Mouse (Mus musculus) brain, embryonic 14.5 days (tissue): Measurements from ENCODE around the gene Bcl9. TPM values are rescaled to one million over a fixed set of nuclear protein-coding genes. Genes with fewer than 3 reads are reported as not detected.

ENCODE experiments used
- DNase-seq: peaks from one replicate; pipeline ENCODE4 v3.0.0-alpha.2; 2011; ENCODE audit warnings: low read depth
- CTCF ChIP-seq: fragments of 200-500 bp; IDR thresholded peaks from 2 replicates; pipeline ENCODE4 v1.5.1; 2012; ENCODE audit warnings: inconsistent platforms, mild to moderate bottlenecking, moderate library complexity, borderline replicate concordance; ENCODE audit not compliant: insufficient read depth, insufficient read length; ENCODE audit errors: extremely low read depth
- POLR2A ChIP-seq: fragments of 200-500 bp; IDR thresholded peaks from 2 replicates; pipeline ENCODE4 v1.6.1; 2012; ENCODE audit warnings: mild to moderate bottlenecking, inconsistent platforms, borderline replicate concordance; ENCODE audit not compliant: poor library complexity, insufficient read depth, insufficient read length, severe bottlenecking; ENCODE audit errors: extremely low read depth
- polyA plus RNA-seq: library from polyadenylated mRNA; depleted of rRNA; stranded (reverse); fragments of >200 nt; gene quantifications from 2 replicates; pipeline ENCODE4 v1.2.3, GENCODE M21; 2012

The Bcl9 gene
- polyA plus RNA-seq, 1 experiment = 77.8 TPM

DNA sequence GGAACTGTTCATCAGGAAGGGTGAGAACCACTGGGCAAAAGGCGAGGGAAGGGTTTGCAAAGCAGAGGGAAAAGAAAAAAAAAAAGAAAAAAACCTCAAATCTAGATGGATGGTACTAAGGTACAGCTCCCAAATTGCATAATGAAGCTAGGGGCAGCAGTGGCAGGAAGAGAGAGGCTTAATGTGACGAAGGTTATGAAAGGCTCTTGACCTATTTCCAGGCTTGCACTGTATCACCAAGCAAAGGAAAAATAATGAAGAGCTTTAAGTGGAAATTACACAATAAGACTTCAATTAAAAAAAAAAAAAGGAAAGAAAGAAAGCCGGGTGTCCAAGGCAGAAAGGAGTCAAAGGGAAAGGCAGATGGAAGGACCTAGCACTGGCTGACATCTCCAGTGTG is 19.6 kb upstream of the Bcl9 start:
- TF ChIP-seq CTCF (no peak), POLR2A (no peak)
- DNase-seq = no peak

DNA sequence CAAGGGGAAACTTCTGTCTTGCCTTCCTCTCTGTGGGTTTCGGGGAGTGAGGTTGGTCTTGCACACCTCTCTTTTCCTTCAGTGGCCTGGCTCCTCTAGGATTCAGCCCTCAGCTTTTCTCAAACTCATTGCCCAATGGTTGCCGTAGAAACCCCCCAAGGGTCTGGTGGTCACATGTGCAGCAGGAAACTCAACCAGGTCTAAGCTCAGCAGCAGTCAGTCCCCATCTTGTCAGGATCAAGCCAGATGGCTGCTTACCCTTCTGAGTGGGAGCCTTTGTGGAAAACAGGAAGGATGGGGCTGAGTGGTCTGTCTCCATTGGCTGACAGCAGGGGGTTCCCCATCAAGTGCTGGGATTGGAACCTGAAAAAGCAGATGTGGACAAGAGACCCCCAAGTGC is 15.7 kb upstream of the Bcl9 start:
- TF ChIP-seq POLR2A (no peak), CTCF (no peak)
- peak; percentile 66 for DNase-seq

DNA sequence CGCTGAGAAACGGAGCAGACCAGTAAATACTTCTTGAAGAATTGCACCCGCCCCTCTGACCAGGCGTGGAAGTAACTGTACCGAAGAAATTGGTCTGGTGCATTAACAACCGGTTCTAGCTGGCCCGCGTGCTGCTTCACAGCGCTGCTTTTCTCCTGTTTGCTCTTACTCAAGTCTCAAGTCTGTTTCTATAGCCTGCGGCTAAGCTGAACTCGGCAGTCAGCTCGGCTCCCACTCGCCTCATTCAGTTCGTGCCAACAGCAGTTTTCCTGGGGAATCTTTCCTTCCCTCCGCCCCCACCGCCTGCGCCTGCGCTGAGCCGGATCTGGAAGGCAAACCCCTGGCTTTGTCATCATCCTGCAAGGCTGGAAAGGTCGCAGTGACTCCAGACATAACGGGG is 14.3 kb upstream of the Bcl9 start:
- peak; percentile 95 for DNase-seq
- TF ChIP-seq CTCF (no peak), POLR2A (no peak)

DNA sequence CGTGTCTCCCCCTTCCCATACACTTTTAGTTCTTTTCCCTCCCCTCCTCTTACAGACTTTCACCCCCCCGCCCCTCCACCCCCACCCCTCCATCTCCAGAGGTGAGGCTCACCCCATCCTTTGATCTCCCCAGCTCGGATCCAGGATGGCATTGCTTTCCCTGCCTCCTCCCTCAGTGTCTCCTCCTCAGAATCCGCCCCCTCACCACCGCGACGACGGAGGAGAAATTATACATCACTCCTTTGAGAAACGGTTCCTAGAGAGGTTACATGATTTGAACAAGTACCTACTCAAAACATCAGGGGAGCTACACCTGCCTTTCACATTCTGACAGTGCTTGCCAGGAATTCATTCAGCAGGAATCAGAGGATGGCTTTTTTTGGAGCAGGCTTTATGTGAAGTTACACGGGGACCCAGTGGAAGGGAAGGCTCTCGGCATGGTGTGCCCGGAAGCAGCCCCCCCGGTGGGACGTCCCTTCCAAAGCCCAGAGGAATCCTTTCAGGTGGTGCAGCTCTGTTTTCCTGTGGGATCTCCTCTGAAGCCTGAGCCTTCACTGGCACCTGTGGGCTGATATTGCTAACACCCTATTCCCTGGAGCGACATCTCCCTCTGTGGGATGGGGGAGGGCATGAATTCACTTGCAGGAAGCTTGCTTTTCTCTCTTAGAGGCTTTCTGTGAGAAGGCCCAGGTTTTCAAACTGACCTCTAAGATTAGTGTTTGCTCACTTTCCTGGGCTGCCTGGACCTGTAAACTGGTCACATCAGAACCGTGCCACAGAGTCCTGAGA is 12.2 kb upstream of the Bcl9 start:
- TF ChIP-seq CTCF = no peak; the same call in 1 of the 2 replicates
- TF ChIP-seq POLR2A = no peak
- peak; percentile 59 for DNase-seq

DNA sequence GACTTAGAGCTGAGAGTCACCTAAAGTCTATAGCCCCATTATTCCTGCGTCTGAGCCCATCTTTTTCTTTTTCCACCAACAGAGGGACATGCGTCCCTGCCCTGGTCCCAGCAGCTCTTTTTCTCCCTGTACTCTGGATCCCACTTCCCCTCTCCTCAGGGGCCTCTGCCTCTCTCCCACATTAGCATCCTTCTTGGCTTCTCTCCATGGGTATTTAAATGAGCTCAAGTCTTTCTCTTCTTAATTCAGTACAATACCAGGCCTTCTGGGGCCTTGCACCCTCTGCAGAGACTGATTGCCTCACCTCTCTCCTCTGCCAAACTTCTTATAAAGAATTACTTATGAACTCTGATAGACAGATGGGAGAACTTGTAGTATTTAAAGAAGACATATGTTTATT is 10.7 kb upstream of the Bcl9 start:
- TF ChIP-seq CTCF = no peak; the same call in 1 of the 2 replicates
- TF ChIP-seq POLR2A = no peak
- DNase-seq = peak; percentile 95

DNA sequence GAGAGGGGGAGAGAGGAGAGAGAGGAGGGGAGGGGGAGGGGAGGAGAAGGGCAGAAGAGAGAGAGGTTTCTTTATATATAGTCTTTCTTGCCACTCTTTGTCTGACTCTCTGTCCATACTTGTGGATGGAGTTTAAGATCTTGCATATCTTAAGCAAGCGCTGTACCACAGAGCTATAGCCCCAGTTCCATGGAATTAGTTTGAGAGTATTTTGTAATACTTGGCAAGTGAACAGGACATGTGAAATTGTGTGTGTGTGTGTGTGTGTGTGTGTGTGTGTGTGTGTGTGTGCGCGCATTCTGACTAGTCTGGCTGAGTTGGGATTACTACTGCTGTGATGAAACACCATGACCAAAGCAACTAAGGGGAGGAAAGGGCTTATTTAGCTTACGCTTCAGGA is 8.2 kb upstream of the Bcl9 start:
- TF ChIP-seq CTCF = no peak
- no peak for TF ChIP-seq POLR2A
- DNase-seq = no peak

DNA sequence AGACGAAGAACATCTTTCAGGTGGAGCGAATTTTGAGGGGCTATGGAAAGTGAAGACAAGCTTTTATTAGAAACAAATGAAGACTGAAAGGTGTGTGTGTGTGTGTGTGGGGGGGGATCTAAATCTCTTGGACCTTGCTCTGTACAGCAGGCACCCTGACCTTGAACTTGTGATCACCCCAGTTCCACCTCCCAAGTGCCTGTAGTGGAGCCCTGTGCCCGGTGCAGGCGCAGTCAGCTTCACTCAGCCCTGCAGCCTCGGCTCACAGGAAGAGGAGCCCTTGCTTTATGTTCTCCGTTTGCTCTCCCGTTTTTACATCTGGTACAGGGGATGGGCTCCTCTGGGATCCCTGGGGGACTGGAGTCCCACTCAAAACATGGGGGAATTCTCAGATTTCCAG is 3.9 kb upstream of the Bcl9 start:
- no peak for DNase-seq
- no peak for TF ChIP-seq POLR2A
- TF ChIP-seq CTCF = no peak

DNA sequence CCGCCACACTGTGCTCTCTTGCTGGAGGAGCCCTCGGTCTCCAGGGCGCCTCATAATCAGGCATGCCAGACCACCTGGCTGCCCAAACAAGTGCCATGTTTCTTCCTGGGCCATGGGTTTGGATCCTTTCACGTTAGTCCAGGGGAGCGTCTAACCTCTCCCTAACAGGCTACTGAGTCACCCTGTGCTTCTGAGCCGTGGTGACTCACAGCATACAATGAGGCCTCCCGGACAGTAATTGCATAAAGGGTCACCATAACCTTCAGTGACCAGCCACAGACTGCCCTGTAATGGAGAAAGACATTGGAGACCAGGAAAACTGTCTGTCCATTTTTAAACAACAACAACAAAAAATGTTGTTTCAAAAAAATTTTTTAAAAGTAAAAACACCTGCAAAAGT is 2.7 kb upstream of the Bcl9 start:
- no peak for DNase-seq
- TF ChIP-seq CTCF = no peak
- no peak for TF ChIP-seq POLR2A

DNA sequence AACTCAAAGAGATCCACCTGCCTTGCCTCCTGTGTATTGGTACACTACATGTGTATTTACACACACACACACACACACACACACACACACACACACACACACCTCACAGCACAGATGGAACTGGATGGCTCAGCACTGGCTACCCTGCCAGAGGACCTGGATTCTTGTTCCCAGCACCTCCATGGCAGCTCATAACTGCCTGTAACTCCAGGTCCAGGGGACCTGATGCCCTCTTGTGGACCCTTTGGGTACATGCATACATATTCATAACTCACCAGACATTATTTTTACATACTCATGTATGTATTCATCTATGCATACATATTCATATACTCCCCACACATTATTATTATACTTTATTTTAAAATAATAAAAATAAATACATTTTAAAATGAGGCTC is 2.2 kb upstream of the Bcl9 start:
- no peak; the same call in 1 of the 2 replicates for TF ChIP-seq CTCF
- TF ChIP-seq POLR2A = no peak
- no peak for DNase-seq

DNA sequence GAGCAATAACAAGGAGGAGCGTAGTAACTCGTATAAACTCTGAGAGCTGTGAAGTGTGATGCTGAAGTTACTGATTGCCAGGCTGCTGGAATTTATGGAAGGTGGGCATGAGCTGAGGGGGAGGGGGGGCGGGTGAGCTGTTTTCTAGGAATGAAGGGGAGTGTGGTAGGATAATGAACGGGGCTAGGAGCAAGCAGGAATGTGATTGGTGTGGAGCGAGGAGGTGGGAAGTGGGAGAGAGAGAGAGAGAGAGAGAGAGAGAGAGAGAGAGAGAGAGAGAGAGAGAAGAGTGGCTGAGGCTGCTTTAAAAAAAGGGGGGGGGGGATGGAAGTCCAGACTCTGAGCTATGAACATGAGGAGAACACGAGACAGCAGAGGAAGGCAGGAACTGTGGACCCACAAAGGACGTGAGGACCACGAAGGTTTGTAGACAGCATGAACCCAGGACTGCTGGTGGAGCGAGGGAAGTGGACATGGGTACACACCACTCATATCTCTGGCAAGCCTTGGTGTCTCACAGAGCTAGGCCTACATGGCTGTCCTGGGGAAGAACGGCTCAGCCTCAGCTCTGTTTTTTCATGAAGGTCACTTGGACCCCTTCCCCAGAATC is 1.2 kb upstream of the Bcl9 start:
- DNase-seq = peak; percentile 87
- TF ChIP-seq CTCF = no peak
- no peak for TF ChIP-seq POLR2A

DNA sequence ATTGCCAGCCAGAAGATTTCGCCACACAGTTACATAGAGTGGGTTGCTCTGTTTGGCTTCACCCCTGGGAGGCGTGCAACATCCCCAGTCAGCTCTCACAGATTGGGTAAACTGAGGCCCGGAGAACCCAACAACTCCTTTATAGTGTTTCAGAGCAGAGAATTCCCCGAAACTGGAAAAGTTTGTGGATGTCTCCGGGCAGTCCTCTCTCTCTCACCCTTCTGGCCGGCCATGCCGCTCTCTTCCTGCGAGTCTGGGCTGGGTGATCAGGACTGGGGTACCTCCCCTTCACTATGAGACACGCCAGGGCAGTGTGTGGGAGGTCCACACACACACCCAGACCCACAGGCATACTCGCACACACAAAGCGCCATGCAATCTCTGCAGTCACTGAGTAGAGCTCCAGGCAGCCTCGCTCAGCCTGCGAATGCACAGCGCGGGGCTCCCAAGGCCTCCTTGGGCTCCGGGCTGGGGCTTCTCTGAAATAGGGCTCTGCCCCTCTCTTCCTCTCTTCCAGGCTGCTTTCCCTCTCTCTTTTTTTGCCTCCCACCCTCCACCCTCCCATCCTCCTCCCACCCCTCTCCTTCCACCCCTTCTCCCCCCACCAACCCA is 670 bp downstream of the Bcl9 start:
- no peak for TF ChIP-seq CTCF
- TF ChIP-seq POLR2A = no peak
- no peak for DNase-seq

DNA sequence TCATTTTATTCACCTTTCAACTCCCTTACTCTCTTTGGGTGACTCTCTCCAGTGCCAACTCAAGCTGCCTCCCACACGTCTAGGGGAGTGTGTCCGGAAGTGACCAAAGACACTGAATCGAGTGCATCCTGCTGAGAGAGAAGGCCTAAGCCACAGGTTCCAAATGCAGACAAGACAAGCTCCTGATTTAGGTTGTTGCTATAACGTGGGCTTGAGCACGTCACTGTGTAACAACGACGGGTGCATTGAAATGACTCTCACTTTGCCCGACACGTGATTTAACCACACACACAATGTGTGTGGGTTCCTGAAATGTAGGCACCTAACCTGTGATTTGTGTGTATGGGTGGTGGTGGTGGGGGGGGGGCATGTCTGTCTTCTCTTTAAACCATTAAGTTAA is 3.4 kb downstream of the Bcl9 start:
- TF ChIP-seq CTCF (no peak), POLR2A (no peak)
- no peak for DNase-seq

DNA sequence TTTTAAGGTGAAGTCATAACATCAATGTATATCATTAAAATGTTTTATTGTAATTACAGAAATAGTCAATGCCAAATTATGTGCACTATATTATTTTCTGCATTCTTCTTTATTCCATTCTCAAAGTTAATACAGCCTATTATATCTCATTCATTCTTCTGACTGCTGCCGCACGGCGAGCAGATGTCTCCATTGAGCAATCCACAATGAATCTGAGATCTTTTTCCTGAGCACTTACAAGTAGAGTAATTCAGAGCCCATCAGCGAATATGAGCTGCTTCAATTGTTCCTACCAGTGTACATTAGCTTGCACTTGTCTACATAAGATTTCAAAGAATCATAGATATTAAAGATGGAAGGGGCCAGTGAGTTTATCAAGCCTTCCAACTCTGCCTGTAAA is 12.8 kb downstream of the Bcl9 start:
- TF ChIP-seq POLR2A = no peak
- no peak for TF ChIP-seq CTCF
- peak; percentile 53 for DNase-seq

DNA sequence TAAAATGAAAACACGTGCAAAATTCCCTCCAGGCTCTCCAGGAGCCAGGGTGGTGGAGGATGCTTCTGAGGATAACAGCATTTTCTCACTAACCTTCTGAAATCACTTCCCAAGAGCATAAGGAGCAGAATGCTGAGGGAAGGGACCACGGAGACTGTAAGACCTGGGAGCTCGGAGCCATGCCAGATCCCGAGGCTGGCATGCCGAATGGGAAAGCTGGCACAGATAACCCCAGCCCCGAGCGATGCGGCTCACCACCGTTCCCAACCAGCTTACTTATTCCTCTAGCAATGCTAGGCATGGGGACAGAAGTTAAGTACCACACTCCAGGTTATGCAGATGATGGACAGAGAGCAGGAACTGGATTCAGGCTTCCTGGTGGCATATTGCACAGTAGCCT is 13.7 kb downstream of the Bcl9 start:
- DNase-seq = no peak
- TF ChIP-seq POLR2A = no peak
- TF ChIP-seq CTCF = no peak

DNA sequence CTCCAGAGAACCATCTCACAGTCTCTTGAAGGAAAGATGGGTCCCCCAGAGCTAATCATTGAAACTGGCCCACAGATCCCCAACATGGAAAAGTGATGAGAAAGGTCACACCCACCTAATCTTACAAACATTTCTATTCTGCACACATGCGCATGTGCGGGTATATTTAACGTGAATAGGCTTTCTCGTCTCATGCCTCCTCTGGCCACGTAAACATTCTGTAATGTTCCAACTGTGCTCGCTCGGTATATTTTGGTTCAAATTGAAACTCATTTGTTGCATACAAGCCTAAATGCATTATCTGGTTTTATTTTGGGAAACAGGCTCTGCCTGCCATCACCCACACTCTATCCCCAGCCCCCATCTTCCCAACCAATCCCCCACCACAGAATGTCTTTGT is 16.3 kb downstream of the Bcl9 start:
- DNase-seq = no peak
- no peak for TF ChIP-seq CTCF
- no peak for TF ChIP-seq POLR2A

DNA sequence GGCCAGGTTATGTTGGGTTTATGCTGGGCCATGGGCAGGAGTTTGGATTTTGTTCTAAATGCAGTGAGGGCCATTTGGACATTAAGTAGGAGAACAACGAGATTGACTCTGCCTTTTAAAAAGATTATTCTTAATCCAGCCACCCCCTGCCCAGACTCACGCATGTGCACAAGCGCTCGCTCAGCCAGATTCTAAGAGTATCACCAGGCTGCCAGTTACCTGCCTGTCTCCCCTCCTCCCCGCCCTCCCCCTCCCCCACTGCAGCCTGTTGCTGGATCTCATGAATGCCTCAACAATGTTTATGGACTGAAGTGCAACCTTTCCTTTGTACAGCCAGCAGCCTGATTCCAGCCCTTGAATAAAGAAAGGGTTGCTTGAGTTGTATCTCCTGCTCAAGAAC is 22.0 kb downstream of the Bcl9 start:
- DNase-seq = no peak
- TF ChIP-seq CTCF (no peak), POLR2A (no peak)
